Mouse (Mus musculus) kidney, embryonic 15.5 days (tissue): ENCODE measurements at regions not wholly inside any gene's neighbourhood (a gene's known extent, or its start where the extent isn't known, plus 50 kb on each side); places are given as distances from the start of the nearest gene placed in this dataset.
A peak's percentile ranks its signal among the peaks of the same experiment; 100 is the strongest.

Experiments used
- ATAC-seq: fragments of 200-750 bp; cut with Nextera tagmentation; replicated peaks from 2 replicates; pipeline ENCODE4 v1.8.0; 2017; ENCODE audit warnings: moderate TSS enrichment; ENCODE audit not compliant: low FRiP score
- H3K27ac ChIP-seq: fragments of 300-500 bp; sonication (generic); 2 replicates; pipeline ENCODE4 v1.5.1; 2015; ENCODE audit warnings: mild to moderate bottlenecking, inconsistent platforms
- H3K27me3 ChIP-seq: fragments of 300-500 bp; sonication (generic); 2 replicates; pipeline ENCODE4 v1.6.1; 2015; ENCODE audit warnings: inconsistent platforms
- H3K36me3 ChIP-seq: fragments of 300-500 bp; sonication (generic); 2 replicates; pipeline ENCODE4 v1.6.1; 2015; ENCODE audit warnings: inconsistent platforms
- H3K4me1 ChIP-seq: fragments of 300-500 bp; sonication (generic); 2 replicates; pipeline ENCODE4 v1.6.1; 2015; ENCODE audit warnings: inconsistent platforms
- H3K4me2 ChIP-seq: fragments of 300-500 bp; sonication (generic); 2 replicates; pipeline ENCODE4 v1.6.1; 2015; ENCODE audit warnings: moderate library complexity, mild to moderate bottlenecking, inconsistent platforms
- H3K4me3 ChIP-seq: fragments of 300-500 bp; sonication (generic); replicated peaks from 2 replicates; pipeline ENCODE4 v1.5.1; 2015; ENCODE audit warnings: mild to moderate bottlenecking, inconsistent platforms
- H3K9ac ChIP-seq: fragments of 300-500 bp; sonication (generic); 2 replicates; pipeline ENCODE4 v1.6.1; 2015; ENCODE audit warnings: mild to moderate bottlenecking, inconsistent platforms
- H3K9me3 ChIP-seq: fragments of 300-500 bp; sonication (generic); replicated peaks from 2 replicates; pipeline ENCODE4 v1.6.1; 2016; ENCODE audit warnings: inconsistent platforms
- WGBS: fragments of 180-500 bp; shearing (Covaris S2); methylation state at CpG from one replicate; pipeline ENCODE4 v1.1.7; 2015; ENCODE audit warnings: mixed read lengths; 5-methylcytosine and 5-hydroxymethylcytosine counted together

DNA sequence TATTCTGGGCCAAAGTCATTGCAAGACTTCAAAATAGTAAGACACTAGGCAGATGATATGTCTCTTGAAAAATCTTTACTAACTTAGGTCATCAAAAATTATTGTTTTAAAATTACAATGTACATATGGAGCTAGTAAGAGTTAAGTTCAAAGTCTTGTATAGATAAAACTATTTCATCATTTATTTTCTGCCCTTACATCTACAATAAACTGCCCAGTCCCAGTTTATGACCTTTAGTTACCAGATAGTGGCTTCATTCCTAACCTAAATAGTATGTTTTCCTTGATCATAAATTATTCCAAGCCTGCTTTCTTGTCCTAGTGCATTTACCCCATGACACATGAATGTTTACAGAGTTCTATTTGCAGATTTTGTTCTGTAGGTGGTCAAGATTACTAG lies 72.9 kb downstream of the Manea start:
- no peak overlapping the region for H3K27ac ChIP-seq
- no peaks in the 10 kb centered on the region for H3K36me3 ChIP-seq
- no peak overlapping the region for H3K4me3 ChIP-seq
- no peaks in the 10 kb centered on the region for H3K27me3 ChIP-seq
- no peak overlapping the region for H3K9ac ChIP-seq
- H3K4me1 ChIP-seq, result no peaks in the 10 kb centered on the region
- no peak overlapping the region for H3K4me2 ChIP-seq
- H3K9me3 ChIP-seq, result no peaks in the 10 kb centered on the region
- ATAC-seq, result no peak

GRCm38 (mm10) chr4:26259230-26260029 lies 87.3 kb downstream of the Manea start:
- whole genome bisulfite sequencing, result 92% methylated on average over 1 of the region's 1 CpGs
- Histone ChIP-seq H3K9me3 (no peaks in the 10 kb centered on the region), H3K27ac (no peak overlapping the region), H3K36me3 (no peaks in the 10 kb centered on the region), H3K4me1 (no peaks in the 10 kb centered on the region), H3K9ac (no peak overlapping the region), H3K4me3 (no peak overlapping the region), H3K4me2 (no peak overlapping the region), H3K27me3 (no peaks in the 10 kb centered on the region)
- ATAC-seq, result no peak

GRCm38 (mm10) chr4:26255889-26256288 lies 90.8 kb downstream of the Manea start:
- Histone ChIP-seq H3K4me2 (no peak overlapping the region), H3K4me1 (no peaks in the 10 kb centered on the region), H3K27me3 (no peaks in the 10 kb centered on the region), H3K27ac (no peak overlapping the region), H3K9me3 (no peaks in the 10 kb centered on the region), H3K36me3 (no peaks in the 10 kb centered on the region), H3K9ac (no peak overlapping the region), H3K4me3 (no peak overlapping the region)
- no peak for ATAC-seq
- 62% methylated on average over 3 of the region's 3 CpGs for WGBS

- H3K27ac ChIP-seq, result no peak overlapping the region
- WGBS, result 63% methylated on average over 13 of the region's 13 CpGs
- no peaks in the 10 kb centered on the region for H3K36me3 ChIP-seq
- H3K9ac ChIP-seq, result no peak overlapping the region
- ATAC-seq, result peak; percentile 84
- no peak overlapping the region for H3K4me2 ChIP-seq
- H3K27me3 ChIP-seq, result no peaks in the 10 kb centered on the region
- H3K9me3 ChIP-seq, result no peaks in the 10 kb centered on the region
- no peak overlapping the region for H3K4me3 ChIP-seq
- H3K4me1 ChIP-seq, result no peaks in the 10 kb centered on the region
Measured at GRCm38 (mm10) chr4:26247925-26248856, 98.5 kb downstream of the Manea start.

GRCm38 (mm10) chr4:26223267-26223666 lies 123.4 kb downstream of the Manea start:
- no peaks in the 10 kb centered on the region for H3K9me3 ChIP-seq
- no peak overlapping the region for H3K9ac ChIP-seq
- H3K27me3 ChIP-seq, result no peaks in the 10 kb centered on the region
- 72% methylated on average over 1 of the region's 1 CpGs for WGBS
- no peak overlapping the region for H3K27ac ChIP-seq
- ATAC-seq, result no peak
- H3K4me2 ChIP-seq, result no peak overlapping the region
- no peak overlapping the region for H3K4me3 ChIP-seq
- H3K4me1 ChIP-seq, result no peaks in the 10 kb centered on the region
- H3K36me3 ChIP-seq, result no peaks in the 10 kb centered on the region
